Mouse (Mus musculus): ENCODE results near the gene Olfr970.
"Not testable (repeated sequence)": the region's sequence is repeated elsewhere in the genome, so short reads cannot be mapped to it uniquely, and the experiment has no call there.

Gene Olfr970

GRCm38 (mm10) chr9:39808560-39808959, at the start of gene Olfr970:
TSS of gene Olfr970 (plus strand) at chr9:39808860.
- no peak for DNase-seq

- no peak for DNase-seq
These were observed 25.5 kb upstream of the Olfr970 start, which contains the start of gene Olfr968 for GRCm38 (mm10) chr9:39783153-39783552. TSS of gene Olfr968 (minus strand) at chr9:39783253.

- DNase-seq = no peak
These were observed 18.1 kb upstream of the Olfr970 start, which contains the start of gene Olfr969 for GRCm38 (mm10) chr9:39790558-39790957. TSS of gene Olfr969 (plus strand) at chr9:39790945.

GRCm38 (mm10) chr9:39836576-39836975, 27.9 kb downstream of the Olfr970 start, which contains the start of gene Olfr971:
TSS of gene Olfr971 (plus strand) at chr9:39836876.
- DNase-seq = not testable (repeated sequence)

GRCm38 (mm10) chr9:39866122-39866521, 57.5 kb downstream of the Olfr970 start, which contains the start of gene Olfr972:
TSS of gene Olfr972 (plus strand) at chr9:39866422.
- no peak for DNase-seq
